In genomic region chr9:40195981-40196380, GRCm38 (mm10) we compare ENCODE assay signal across 17 mouse cellular contexts. TPM values are rescaled to one million over a fixed set of nuclear protein-coding genes. Genes with fewer than 3 reads are reported as not detected.
A peak's percentile ranks its signal among the peaks of the same experiment; 100 is the strongest.
DNase-seq lines count a peak whose midpoint lies in the region; ATAC-seq lines count a peak whose summit lies in the region.
"Had no signal": no experiment of that assay in that cellular context is flagged by ENCODE, and none has a peak within 500 bp of the region (broad histone marks: within the 10 kb centered on the region; RNA-seq: fewer than 3 reads in every experiment).

No protein-coding gene starts in this region.

- 80% methylated on average over 3 of the region's 3 CpGs for WGBS in heart, embryonic 12.5 days

- H3K27ac ChIP-seq in heart, embryonic 12.5 days (ENCODE audit: poor library complexity, severe bottlenecking): no peak overlapping the region
- H3K27ac ChIP-seq: liver, embryonic 14.5 days; midbrain, embryonic 12.5 days had no signal

- H3K4me3 ChIP-seq in heart, embryonic 12.5 days: no peak overlapping the region
- peak overlapping the region; percentile 69 for H3K4me3 ChIP-seq in megakaryocyte, embryonic 14.5 days (replicated peaks)
- H3K4me3 ChIP-seq: midbrain, embryonic 12.5 days had no signal

- no peak overlapping the region for H3K4me2 ChIP-seq in heart, embryonic 12.5 days
- H3K4me2 ChIP-seq: midbrain, embryonic 12.5 days had no signal

- H3K9ac ChIP-seq in heart, embryonic 12.5 days: no peak overlapping the region
- H3K9ac ChIP-seq: liver, embryonic 14.5 days; midbrain, embryonic 12.5 days had no signal

- H3K36me3 ChIP-seq in heart, embryonic 12.5 days: no peaks in the 10 kb centered on the region; the same call in 1 of the 2 replicates
- H3K36me3 ChIP-seq in megakaryocyte, embryonic 14.5 days (replicated peaks; ENCODE audit: low read length): no peaks in the 10 kb centered on the region
- H3K36me3 ChIP-seq: midbrain, embryonic 12.5 days had no signal

- H3K27me3 ChIP-seq in heart, embryonic 12.5 days (replicated peaks): no peaks in the 10 kb centered on the region
- H3K27me3 ChIP-seq in megakaryocyte, embryonic 14.5 days (replicated peaks): peaks cover 3% of the 10 kb centered on the region
- H3K27me3 ChIP-seq: midbrain, embryonic 12.5 days had no signal

- intact Hi-C loops in left cerebral cortex, postnatal 36 days (cut with DNase I): no loop called here

- peaks cover 8% of the 10 kb centered on the region for H3K4me1 ChIP-seq in heart, embryonic 12.5 days (replicated peaks)
- H3K4me1 ChIP-seq in megakaryocyte, embryonic 14.5 days: peaks cover 31% of the 10 kb centered on the region

- ATAC-seq in heart, embryonic 12.5 days (ENCODE audit: insufficient number of reproducible peaks, low FRiP score): no peak

- no peaks in the 10 kb centered on the region for H3K9me3 ChIP-seq in heart, embryonic 12.5 days (replicated peaks)
- H3K9me3 ChIP-seq in megakaryocyte, embryonic 14.5 days: no peaks in the 10 kb centered on the region
- H3K9me3 ChIP-seq: midbrain, embryonic 12.5 days had no signal

- peak; percentile 29 to 41 for DNase-seq in heart, adult 9 months (ENCODE audit: low spot score in 2 of 2)
- DNase-seq in adipocyte (ENCODE audit: low spot score): peak; percentile 97
- peak; percentile 3 for DNase-seq in fibroblast of lung, adult 2 months (ENCODE audit: low read depth)
- no peak for DNase-seq in left cerebral cortex, adult 9 months (ENCODE audit: low spot score in 2 of 2)
- DNase-seq in left cerebral cortex, postnatal 36 days (ENCODE audit: low spot score in 2 of 2): no peak
- DNase-seq: thymus, adult 2 months had no signal

RNA-seq across cellular contexts. Expression of gene Zfp202, which starts 3.9 kb away (rescaled TPM):
- 4.2 and 4.8 TPM in 2 replicates for polyA plus RNA-seq in heart, embryonic 12.5 days (2016; fragmentation: Nextera tagmentation; extraction: Ambion mirVana)
- 0.17 TPM in 1 of 2 replicates, not detected in the other for polyA plus RNA-seq in megakaryocyte, embryonic 14.5 days (2012; ENCODE audit: insufficient read depth, low replicate concordance)
- total RNA-seq in left cerebral cortex, postnatal 36 days (2021): 1 to 10 TPM; 2.9 to 3.1 TPM

RNA-seq across cellular contexts. Expression of gene Olfr986, which starts 15.3 kb away (rescaled TPM):
- not detected in 2 replicates for polyA plus RNA-seq in heart, embryonic 12.5 days (2016; fragmentation: Nextera tagmentation; extraction: Ambion mirVana)
- polyA plus RNA-seq in megakaryocyte, embryonic 14.5 days (2012; ENCODE audit: insufficient read depth, low replicate concordance): not detected in 2 replicates
- not detected for total RNA-seq in left cerebral cortex, postnatal 36 days (2021)
- total RNA-seq: common myeloid progenitor, adult 5-6 weeks had no signal
- polyA plus RNA-seq: heart, postnatal 0 days; intestine, embryonic 14.5 days; large intestine, adult 2 months; liver, embryonic 14.5 days; midbrain, embryonic 12.5 days; neural tube, embryonic 11.5 days; spleen, adult 2 months; thymus, adult 2 months had no signal

RNA-seq across cellular contexts. Expression of gene Tmem225, which starts 48.1 kb away (rescaled TPM):
- not detected in 2 replicates for polyA plus RNA-seq in heart, embryonic 12.5 days (2016; fragmentation: Nextera tagmentation; extraction: Ambion mirVana)
- not detected in 2 replicates for polyA plus RNA-seq in megakaryocyte, embryonic 14.5 days (2012; ENCODE audit: insufficient read depth, low replicate concordance)
- not detected for total RNA-seq in left cerebral cortex, postnatal 36 days (2021)
- total RNA-seq: common myeloid progenitor, adult 5-6 weeks; left cerebral cortex, postnatal 14 days had no signal
- polyA plus RNA-seq: heart, postnatal 0 days; intestine, embryonic 14.5 days; large intestine, adult 2 months; liver, embryonic 14.5 days; midbrain, embryonic 12.5 days; neural tube, embryonic 11.5 days; spleen, adult 2 months; thymus, adult 2 months had no signal

Comparison
In these comparisons a context has a peak if more than half of its experiments do, and no peak if none do; other contexts are left out.
1. DNase-seq: peak in heart, adult 9 months (2 of 2), adipocyte (single experiment) and fibroblast of lung, adult 2 months (single experiment); none in left cerebral cortex, adult 9 months (0 of 2) and left cerebral cortex, postnatal 36 days (0 of 2).